Mouse (Mus musculus) granulocyte monocyte progenitor cell, adult 5-6 weeks (primary cell): ENCODE data around the gene Apbb2. TPM values are rescaled to one million over a fixed set of nuclear protein-coding genes. Genes with fewer than 3 reads are reported as not detected.
A peak's percentile ranks its signal among the peaks of the same experiment; 100 is the strongest.

ENCODE experiments used
- ATAC-seq: replicated peaks from 2 replicates; pipeline ENCODE4 v1.8.0; 2016; ENCODE audit warnings: mild to moderate bottlenecking, moderate TSS enrichment, inconsistent platforms; ENCODE audit not compliant: poor library complexity, severe bottlenecking
- total RNA-seq, 2 experiments: library from RNA; stranded (forward) in 1 of 2; stranded (reverse) in 1 of 2; fragments of 200-712, 200-1000 nt in 1 of 2; fragments of >200 nt in 1 of 2; fragmentation: Nextera tagmentation in 1 of 2; gene quantifications; 2 replicates each; pipeline ENCODE4 v1.2.3; 2014 to 2017

Apbb2 gene
- total RNA-seq, 2 experiments from 2014 or later = 0.31 to 0.52 TPM

DNA sequence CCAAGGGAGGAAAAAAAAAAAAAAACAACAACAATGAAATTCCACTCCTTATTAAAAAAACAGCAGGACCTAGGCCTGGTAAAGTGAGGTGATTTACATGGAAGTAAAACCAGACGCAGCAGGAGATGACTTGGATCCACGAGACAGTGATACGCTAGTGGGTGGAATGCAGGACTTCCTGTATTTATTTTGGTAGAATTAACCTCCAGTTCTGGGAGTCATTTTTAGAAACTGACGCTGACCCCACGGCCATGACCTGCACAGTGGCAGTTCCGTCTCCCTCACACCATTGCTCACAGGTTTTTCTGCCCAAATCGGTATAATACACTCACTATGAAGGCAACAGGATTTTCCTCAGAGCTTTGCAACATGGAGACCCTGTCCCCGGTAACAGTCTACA lies 14.8 kb downstream of the Apbb2 start:
- no peak for ATAC-seq

DNA sequence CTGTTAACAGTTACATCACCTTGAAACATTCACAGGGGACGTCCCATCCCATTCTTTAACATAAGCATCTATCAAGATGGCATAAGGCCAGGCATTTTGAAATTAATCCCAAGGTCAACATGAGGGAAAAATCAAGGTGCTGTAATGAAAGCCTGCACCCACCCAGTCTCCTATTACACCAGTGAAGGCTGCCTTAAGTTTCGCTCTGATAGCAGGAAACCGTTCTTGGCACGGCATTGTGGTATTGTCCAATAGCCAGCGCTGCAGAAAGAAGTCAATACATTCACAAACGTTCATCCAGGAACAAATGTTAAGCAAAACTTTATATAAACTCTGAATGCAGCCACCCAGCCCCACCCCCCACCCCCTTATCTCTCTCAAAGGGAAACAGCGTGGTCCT lies 15.4 kb downstream of the Apbb2 start:
- no peak for ATAC-seq

DNA sequence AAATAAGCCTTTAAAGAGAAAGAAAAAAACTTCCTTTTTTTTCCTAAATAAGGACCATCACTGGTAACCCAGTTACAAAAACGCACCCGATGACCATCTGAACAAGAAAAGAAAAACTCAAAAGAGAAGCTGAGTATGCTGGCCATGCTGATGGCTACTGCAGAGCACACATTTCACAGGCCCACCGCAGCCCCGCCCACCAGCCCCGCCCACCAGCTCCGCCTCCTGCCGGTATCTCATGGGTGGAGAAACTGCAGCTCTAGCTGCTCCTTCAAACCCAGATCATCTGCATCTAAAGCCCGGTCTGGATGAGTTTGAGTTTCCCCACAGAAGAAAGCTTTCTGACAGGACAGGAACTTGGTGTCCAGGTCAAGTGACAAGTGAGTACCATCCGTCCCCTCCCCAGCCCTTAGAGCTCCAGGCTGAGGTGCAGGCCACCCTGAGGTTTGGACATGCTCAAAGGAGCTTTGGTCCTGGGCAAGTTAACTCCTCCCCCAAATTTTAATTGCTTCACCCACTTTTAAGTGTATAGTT lies 16.2 kb downstream of the Apbb2 start:
- ATAC-seq = peak; percentile 85

DNA sequence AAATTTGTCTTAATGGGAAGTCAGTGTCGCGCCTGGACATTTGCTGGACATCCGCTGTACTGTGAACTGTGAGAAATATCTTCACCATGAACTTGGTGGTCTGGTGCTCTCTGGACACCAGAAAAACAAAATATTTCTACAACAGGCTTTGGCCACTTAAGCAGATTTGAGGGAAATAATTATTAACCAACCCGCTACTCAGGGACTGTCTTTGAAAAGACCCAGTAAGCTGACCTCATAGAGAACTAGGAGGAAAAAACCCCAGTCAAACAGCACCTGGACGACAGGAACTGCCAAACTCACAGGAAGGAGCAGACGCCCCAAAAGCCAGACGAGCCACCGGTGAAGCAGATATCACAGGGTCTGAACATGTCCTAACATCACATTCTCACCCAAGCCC lies 18.2 kb downstream of the Apbb2 start:
- no peak for ATAC-seq

DNA sequence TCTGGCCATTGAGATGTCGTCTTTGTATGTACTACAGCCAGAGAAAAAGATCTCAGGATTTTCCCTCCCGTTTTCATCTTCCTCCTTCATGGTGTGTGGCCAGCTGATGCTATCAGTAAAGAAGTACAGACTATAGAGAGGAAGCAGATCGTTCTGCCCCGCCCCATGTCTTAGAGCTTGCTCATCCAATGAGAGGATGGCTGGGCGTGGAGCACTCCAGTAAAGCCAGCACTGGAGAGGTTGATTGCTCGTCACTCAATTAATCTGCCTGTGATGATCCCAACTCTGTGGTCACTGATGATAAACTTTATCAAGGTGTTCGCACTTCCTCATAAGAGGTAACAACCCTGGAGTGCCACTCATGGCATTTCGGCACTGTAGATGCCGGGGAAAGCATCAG lies 18.7 kb downstream of the Apbb2 start:
- ATAC-seq = no peak

DNA sequence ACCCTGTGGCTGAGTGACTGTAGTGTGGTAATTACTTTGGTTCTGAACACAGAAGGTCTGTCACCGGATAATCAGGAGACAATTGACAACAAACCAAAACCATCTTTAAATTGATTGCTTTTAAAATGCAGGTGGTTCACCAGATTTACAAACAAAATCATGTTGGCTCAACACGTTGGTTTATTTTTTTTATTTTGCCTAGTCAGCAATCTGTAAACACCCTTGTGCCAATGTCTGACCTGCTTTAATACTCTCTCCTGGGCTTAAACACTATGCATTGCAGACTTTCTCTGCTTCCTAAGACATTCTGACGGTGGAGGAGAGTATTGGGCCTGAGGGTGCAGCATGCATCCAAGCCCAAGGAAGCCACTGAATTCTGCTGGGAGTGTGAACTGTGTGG lies 22.3 kb downstream of the Apbb2 start:
- no peak for ATAC-seq

DNA sequence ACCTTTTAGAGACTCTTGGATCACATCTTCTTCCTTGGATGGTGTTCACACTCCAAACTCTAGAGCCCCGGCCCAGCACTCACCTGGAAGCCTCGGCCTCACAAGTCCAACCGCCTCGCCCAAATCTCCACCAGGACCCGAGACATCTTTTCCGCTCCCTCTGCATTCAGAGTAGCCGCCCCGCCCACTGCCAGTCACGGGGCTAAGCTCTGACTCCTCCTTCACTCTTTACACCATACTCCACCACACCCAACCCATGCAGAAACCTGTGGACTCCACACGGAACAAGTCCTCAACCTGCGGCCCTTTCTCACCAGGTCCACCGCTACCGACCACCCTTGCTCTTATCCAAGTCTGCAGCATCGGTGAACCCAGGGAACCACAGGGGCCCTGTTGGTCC lies 23.7 kb downstream of the Apbb2 start:
- no peak for ATAC-seq

DNA sequence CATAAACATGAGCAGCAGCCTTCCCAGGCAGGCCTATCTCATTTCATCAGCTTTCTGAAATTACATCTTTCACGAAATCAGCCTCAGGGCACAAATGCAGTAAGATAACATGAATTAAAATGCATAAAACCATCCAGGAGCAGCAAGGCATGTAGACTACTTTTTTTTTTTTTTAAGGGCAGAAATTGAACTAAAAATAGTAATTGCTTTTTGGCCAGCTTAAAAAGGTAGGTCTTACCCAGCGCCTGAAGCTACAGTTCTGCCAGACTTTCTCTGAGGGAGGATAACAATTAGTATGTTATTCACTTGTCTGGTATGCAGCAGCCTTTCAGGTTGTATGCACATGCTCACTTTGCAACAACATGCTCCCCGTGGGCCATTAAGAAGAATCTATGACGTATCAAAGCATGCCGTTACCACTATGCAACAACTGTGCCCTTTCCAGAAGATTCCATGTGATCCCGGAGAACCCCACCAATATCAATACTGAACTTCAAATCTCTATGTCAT lies 32.3 kb downstream of the Apbb2 start:
- no peak for ATAC-seq

DNA sequence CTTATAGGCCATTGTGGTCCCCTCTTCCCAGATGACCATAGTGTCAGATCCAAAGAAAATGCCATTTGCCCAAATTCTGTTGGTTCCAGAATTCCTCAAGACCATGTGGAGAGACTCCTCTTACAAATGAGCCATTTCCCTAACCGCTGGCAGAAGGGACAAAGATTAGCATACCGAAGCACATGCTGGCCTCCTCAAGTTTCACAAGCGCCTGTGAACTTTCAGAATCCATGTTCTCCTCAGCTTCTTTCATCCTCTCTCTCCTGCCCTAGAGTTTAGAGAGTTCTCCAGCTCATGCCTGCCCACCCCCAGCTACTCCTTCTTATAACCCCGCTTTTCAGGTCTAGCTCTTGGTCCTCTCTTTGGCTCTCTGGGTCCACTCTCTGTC lies 35.6 kb downstream of the Apbb2 start:
- no peak for ATAC-seq

DNA sequence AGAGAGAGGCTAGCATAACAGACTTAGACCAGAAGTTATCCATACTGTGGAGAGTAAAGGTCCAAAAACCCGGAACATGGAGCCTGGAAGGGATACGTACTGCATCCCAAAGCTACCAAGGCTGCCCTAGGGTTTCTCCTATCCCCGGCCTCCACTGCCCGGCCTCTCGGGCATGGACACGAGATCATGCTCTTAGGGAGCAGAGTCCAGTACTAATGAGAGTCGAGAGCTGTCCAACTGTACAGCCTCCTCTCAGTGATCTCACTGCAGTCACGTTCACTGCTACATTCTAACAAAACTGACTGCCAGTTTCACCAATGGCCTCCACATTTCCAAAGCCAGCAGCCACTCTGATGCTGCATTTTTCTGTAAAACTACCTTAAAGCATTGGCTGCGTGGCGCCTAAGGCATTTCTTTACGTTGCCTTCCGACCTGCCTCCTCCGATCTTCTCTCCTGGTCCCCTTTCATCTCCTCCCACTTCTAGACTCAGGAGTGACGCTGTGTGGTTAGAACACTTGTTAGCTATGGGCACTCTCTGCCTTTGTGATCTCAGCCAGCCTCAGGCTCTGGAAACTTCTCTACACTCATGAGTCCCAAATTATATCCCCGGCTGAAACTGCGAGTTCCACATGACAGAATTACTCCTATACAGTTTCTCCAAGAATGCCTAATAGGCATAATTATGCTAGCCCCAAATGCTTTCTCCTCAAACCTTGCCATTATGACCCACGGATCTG lies 36.1 kb downstream of the Apbb2 start:
- no peak for ATAC-seq

DNA sequence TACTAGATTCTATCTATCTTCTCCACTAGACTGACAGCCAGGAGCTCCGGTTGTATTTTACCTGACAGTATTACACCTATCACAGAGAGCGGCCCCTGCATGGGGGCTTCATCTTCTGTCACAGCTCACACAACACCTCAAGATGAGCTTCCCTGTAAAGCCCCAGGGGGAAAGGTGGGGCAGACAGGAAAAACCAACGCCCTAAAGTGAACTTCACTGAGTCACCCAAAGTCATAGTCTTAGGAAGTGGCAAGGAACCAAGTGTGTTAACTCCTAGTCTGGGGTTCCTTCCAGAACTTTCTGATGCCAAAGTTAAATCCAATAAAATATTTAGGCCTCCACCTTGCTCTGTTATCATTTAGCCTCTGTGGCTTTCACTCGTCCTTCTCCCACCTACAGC lies 39.5 kb downstream of the Apbb2 start:
- ATAC-seq = no peak

DNA sequence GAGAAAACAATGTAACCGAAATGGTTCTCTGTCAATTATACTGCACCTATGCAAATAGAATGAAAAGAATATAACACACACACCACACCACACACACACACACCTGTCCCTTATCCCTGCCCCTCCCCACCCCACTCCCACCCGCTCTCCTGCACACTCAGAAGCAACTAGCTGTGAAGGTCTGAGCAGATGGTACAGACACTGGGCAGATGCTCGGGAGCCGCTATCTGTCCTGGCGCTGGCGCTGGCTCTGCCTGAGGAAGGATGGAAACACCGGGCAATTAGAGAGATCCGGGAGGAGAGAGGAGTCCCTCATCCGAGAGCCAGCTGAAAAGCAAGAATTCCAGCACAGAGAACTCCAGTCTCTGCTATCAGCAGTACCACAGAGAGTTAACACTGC lies 42.3 kb downstream of the Apbb2 start:
- ATAC-seq = no peak

DNA sequence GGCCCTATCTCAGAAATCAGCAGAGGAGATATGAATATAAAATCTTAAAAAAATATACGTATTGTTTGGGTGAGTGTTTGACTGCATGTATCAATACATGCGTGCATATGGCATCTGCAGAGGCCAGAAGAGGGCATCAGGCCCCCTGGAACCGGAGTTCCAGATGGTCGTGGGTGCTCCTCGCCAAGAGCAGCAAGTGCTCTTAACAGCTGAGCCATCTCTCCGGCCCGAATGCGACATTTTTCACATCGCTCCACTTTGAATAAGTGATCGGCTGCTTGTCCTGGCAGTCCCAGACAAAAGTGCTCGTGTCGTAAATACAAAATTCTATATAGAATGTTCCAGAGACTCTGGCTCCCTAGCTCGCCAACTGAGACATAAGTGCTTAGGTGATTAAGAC lies 43.4 kb downstream of the Apbb2 start:
- ATAC-seq = no peak

DNA sequence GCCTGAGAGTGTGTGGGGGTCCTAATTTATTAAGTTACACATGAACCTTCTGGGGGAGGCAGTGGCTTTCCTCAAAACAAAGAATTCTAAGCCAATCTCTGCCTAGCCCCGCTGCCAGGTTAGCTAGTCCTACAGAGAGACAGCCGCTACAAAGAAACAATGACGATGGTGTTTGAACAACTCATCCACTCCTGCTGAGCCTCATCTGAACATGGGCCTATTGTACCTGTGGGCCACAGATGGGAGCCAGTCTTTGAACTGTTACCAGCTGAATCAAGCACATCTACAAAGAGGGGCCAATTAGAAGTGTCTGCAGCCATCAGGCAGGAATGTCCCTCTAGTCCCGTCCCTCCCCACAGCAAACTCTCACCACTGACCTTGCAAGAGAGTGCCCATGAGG lies 45.3 kb downstream of the Apbb2 start:
- ATAC-seq = no peak

DNA sequence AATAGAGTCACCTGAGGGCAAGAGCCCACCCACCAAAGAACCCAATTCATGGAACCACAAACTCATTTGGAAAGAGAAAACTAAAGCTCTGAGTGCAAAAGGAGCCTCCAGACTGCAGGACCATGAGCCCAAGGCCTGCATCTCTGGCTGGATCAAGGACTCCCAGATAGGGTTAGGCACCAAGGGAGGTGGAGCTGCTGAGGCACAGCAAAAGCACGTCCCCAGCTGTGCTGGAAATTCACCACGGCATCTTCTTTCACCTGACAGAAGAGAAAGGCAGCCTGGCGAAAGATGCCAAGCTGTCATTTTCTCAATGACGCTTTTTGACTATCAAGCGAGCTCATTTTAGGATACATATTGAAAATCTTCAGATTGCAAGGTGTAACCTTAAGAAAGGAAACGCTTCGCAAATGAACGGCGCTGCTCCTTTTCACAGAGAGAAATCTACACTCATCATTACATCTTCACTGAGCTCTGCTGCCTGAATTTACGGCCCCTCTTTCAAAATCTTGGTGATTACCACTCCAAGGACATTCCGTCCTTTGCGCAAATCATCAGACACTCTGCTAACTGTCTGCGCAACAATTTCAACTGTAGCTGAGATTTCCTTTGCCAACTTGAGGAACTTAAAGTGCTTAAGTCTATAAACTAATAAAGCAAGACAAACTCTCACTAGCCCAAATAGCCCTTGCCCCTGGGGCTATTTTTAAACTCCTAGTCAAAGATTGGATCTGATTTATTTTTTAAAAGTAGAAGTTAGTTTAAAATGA lies 46.3 kb downstream of the Apbb2 start:
- no peak for ATAC-seq

DNA sequence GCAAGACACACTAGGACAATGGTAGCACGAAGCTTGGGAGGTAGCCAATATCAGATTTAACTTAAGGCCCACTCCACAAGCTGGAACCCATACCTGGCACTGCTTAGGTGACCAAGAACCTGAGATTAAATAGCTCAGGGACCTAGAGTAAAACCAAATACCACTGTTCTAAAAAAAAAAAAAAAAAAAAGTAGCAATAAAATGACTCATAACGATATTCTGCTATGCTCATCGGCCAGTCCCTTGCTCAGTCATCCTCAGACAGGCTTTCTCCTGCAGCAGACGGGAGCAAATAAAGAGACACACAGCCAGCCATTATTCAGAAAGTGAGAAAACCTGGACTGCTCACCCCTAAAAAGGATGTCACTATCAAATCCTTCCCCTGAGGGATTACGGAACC lies 47.9 kb downstream of the Apbb2 start:
- no peak for ATAC-seq

DNA sequence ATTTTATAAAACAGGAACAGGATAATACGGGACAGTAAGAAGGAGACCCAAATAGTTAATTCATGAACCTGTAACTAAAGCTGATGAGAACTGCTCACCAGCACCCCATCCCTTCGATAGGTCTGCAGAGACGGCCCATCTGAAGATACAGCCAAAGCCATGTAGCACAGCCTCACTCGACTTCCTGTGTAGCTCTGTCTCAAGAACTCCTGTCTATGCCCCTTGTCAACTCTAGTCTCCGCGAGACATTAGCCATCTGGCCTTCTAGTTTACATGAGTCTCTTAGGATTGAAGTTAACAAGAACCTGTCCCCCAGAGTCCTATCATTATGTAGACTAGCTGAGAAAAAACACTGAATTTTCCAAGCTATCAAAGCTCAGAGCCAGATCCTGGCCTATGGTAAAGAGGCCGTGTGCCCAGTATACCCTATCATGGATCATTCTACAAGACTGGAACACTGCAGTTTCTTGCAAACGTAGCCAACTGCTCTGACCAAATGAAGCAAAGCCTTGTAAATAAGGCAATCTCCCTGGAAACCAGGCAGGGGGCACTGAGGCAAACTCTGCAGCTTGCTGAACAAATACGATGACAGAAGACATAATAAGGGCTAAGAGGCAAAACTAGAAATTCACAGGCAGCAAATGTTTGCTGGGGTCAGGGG lies 49.3 kb downstream of the Apbb2 start:
- ATAC-seq = no peak

DNA sequence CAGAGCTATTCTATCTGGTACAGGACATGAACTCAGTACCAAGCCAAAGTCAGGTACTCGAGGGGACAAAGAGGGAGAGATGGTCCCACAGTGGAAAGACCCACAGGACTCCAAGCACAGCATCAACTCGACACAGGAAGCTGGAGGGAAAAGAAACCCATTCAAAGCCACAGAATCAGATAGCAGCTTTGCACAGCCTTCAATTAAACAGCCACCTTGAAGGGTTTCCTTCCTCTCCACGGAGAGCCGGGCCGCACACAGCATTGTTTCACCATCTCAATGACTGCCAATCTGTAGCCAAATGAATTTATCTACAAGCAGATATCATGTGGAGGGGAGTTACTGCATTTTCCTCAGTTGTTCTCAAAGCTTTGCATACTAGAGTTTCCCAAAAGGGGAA lies 50.6 kb downstream of the Apbb2 start:
- peak; percentile 71 for ATAC-seq

DNA sequence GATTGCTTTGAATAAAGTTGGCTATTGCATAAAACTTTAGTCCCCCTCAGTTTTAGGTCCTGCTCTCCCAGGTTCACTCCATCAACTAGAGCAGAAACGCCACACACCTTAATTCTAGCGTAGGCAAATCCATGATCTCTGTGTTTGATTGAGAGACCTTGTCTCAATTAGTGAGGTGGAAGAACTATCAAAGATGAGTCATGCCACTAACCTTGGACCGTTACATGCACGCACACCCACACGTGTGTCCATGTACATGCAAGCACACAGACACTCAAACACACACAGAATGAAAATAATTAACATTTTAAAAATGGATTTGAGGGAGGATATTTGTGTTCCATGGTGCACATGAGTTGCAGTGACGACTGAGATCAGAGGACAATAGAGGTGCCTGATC lies 51.2 kb downstream of the Apbb2 start:
- no peak for ATAC-seq

DNA sequence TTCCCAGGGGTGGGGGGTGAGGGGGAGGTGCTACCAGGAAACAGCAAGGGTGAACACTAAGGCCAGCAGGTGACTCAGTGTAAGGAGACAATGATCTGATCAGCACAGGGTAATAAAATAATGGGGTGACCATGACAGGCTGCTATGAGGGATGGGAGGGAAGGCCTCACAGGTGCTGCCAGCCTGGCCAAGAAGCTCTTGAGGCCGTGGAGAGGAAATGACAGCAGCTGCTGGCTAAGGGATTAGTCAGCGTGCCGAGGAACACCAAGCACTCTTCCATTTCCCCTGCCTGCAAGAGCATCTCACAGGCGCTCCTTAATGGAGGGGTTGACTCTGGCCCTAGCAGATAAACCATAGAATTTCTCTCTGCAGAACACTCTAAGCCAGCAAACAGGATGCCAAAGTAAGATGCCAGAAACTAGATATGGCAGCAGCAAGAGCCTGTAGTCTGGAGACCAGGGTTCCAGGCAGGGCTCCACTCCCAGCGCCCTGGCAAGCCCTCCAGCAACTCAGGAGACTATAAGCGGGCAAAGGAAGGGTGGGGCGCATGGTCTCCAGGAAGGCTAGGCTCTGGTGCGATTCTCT lies 58.9 kb downstream of the Apbb2 start:
- no peak for ATAC-seq

DNA sequence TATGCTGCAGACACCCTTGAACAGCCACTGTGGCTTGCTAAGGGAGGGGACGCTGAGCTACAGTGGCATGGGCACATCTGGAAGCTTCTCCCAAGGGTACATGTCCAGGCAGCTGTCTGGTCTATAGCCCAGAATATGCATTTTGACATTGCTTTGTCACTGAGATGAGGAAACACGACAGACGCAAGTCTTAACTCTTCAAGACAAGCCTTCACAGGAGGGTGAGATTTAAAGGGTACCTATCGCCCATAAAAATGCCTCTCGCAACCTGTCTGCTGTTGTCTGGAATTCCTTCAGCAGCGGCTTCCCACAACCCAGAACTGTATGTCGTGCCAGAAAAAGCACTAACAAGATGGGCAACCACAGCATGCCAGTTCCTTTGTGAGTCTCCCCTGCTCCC lies 60.5 kb downstream of the Apbb2 start:
- ATAC-seq = no peak
